Mouse (Mus musculus) MEL (cell line): Measurements from ENCODE around the gene Rrp36.

Experiments
- CTCF ChIP-seq, 3 experiments: IDR thresholded peaks in 2 of 3; conservative IDR thresholded peaks in 1 of 3; 2 replicates each; pipeline ENCODE4 v1.5.1; 2011 to 2012; ENCODE audit warnings: low read length in 3 of 3, low read depth in 2 of 3, mild to moderate bottlenecking in 2 of 3, improper control_type of control experiment in 1 of 3, inconsistent platforms in 1 of 3, mixed read lengths in 1 of 3, moderate library complexity in 1 of 3; ENCODE audit not compliant: control insufficient read depth in 1 of 3, insufficient read depth in 1 of 3, poor library complexity in 1 of 3, severe bottlenecking in 1 of 3
- EP300 ChIP-seq, 2 experiments: IDR thresholded peaks; 2 replicates each; pipeline ENCODE4 v1.6.1; 2011; ENCODE audit warnings: improper control_type of control experiment in 2 of 2, low read length in 2 of 2, low read depth in 1 of 2, mild to moderate bottlenecking in 1 of 2
- MYC ChIP-seq: IDR thresholded peaks from 2 replicates; pipeline ENCODE4 v1.6.1; 2011; ENCODE audit warnings: low read depth, mild to moderate bottlenecking, low read length, improper control_type of control experiment, moderate library complexity
- RCOR1 ChIP-seq: IDR thresholded peaks from 2 replicates; pipeline ENCODE4 v1.6.1; 2012; ENCODE audit warnings: low read depth, mild to moderate bottlenecking, inconsistent platforms, low read length, improper control_type of control experiment
- USF1 ChIP-seq: IDR thresholded peaks from 2 replicates; pipeline ENCODE4 v1.6.1; 2014; ENCODE audit warnings: low read depth, mild to moderate bottlenecking, inconsistent platforms, low read length, improper control_type of control experiment, moderate library complexity
- ZC3H11A ChIP-seq: IDR thresholded peaks from 2 replicates; pipeline ENCODE4 v1.6.1; 2012; ENCODE audit warnings: low read depth, mild to moderate bottlenecking, inconsistent platforms, low read length, improper control_type of control experiment
- ZNF384 ChIP-seq: IDR thresholded peaks from 2 replicates; pipeline ENCODE4 v1.6.1; 2012; ENCODE audit warnings: low read depth, mild to moderate bottlenecking, inconsistent platforms, low read length, improper control_type of control experiment

GRCm38 (mm10) chr17:46618769-46619682 lies 55.1 kb downstream of the Rrp36 start:
- TF ChIP-seq EP300 (IDR thresholded peaks at IDR 0.05; ENCODE audit: low read depth in 1 of 2, low read length in 2 of 2) (no peak), CTCF (IDR thresholded peaks at IDR 0.05 in 2 of 3, conservative IDR thresholded peaks at IDR 0.05 in 1 of 3; ENCODE audit: control insufficient read depth in 1 of 3, insufficient read depth in 1 of 3, low read depth in 2 of 3, low read length in 3 of 3, poor library complexity in 1 of 3, severe bottlenecking in 1 of 3) (no peak), ZC3H11A (no peak), RCOR1 (no peak), MYC (no peak), USF1 (no peak), ZNF384 (no peak)
